Mouse (Mus musculus): ENCODE data around the gene Kctd7.

DNA sequence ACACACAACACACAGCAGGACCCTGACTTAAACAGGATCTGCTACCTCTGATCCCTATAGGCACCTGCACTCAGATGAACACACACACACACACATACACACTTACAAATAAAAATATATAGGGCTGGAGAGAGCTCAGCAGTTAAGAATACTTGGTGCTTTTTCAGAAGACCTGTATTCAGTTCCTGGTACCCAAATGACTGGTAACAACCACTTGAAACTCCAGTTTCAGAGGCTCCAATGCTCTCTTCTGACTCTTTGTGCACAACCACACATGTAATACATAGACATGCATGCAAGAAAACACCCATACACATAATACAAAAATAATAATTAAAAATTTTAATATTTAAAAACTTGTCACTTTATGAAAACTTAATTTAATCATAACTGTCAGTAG is 32.0 kb upstream of the Kctd7 start:
- TF ChIP-seq HCFC1 (IDR thresholded peaks at IDR 0.05; ENCODE audit: borderline replicate concordance, insufficient read depth, low read length), result no peak
- TF ChIP-seq MAFK (IDR thresholded peaks at IDR 0.05; ENCODE audit: insufficient read depth, low read depth, low read length), result no peak
- no peak for TF ChIP-seq ZC3H11A (IDR thresholded peaks at IDR 0.05; ENCODE audit: borderline replicate concordance, low read depth, low read length)
- no peak for TF ChIP-seq ZNF384 (IDR thresholded peaks at IDR 0.05; ENCODE audit: low read depth, low read length)
- no peak for TF ChIP-seq CHD2 (IDR thresholded peaks at IDR 0.05; ENCODE audit: low read depth, low read length)
